Mouse (Mus musculus) limb, embryonic 14.5 days (tissue): Measurements from ENCODE around the gene Ly6f. TPM values are rescaled to one million over a fixed set of nuclear protein-coding genes. Genes with fewer than 3 reads are reported as not detected.

Experiments
- ATAC-seq: fragments of 200-750 bp; cut with Nextera tagmentation; 2 replicates; pipeline ENCODE4 v1.8.0; 2017; ENCODE audit warnings: low read depth, moderate number of reproducible peaks, moderate TSS enrichment; ENCODE audit not compliant: low FRiP score
- DNase-seq: peaks from one replicate; pipeline ENCODE4 v3.0.0-alpha.2; 2015; ENCODE audit warnings: low spot score
- H3K27ac ChIP-seq: fragments of 300-500 bp; sonication (generic); replicated peaks from 2 replicates; pipeline ENCODE4 v1.5.1; 2014; ENCODE audit warnings: low read depth, mild to moderate bottlenecking, low read length, moderate library complexity, mixed read lengths
- H3K27me3 ChIP-seq: fragments of 300-500 bp; sonication (generic); 2 replicates; pipeline ENCODE4 v1.6.1; 2014; ENCODE audit warnings: low read length, mixed read lengths; ENCODE audit not compliant: control insufficient read depth, insufficient read depth
- H3K36me3 ChIP-seq: fragments of 300-500 bp; sonication (generic); 2 replicates; pipeline ENCODE4 v1.6.1; 2014; ENCODE audit warnings: mild to moderate bottlenecking, low read length, moderate library complexity, mixed read lengths; ENCODE audit not compliant: control insufficient read depth, insufficient read depth
- H3K4me1 ChIP-seq: fragments of 300-500 bp; sonication (generic); 2 replicates; pipeline ENCODE4 v1.6.1; 2014; ENCODE audit warnings: antibody characterized with exemption, low read length, mixed read lengths; ENCODE audit not compliant: control insufficient read depth, insufficient read depth
- H3K4me2 ChIP-seq: fragments of 300-500 bp; sonication (generic); replicated peaks from 2 replicates; pipeline ENCODE4 v1.6.1; 2014; ENCODE audit warnings: low read depth, mild to moderate bottlenecking, low read length, moderate library complexity; ENCODE audit not compliant: severe bottlenecking
- H3K4me3 ChIP-seq: fragments of 300-500 bp; sonication (generic); replicated peaks from 2 replicates; pipeline ENCODE4 v1.5.1; 2014; ENCODE audit warnings: low read length
- H3K9ac ChIP-seq: fragments of 300-500 bp; sonication (generic); 2 replicates; pipeline ENCODE4 v1.6.1; 2014; ENCODE audit warnings: mild to moderate bottlenecking, low read depth, low read length, moderate library complexity; ENCODE audit not compliant: severe bottlenecking
- H3K9me3 ChIP-seq: fragments of 300-500 bp; sonication (generic); 2 replicates; pipeline ENCODE4 v1.6.1; 2016; ENCODE audit warnings: low read length; ENCODE audit not compliant: control insufficient read depth
- POLR2A ChIP-seq: fragments of 200-500 bp; IDR thresholded peaks from 2 replicates; pipeline ENCODE4 v1.8.0; 2012; ENCODE audit warnings: inconsistent platforms, mild to moderate bottlenecking, moderate library complexity, borderline replicate concordance; ENCODE audit not compliant: insufficient read depth, insufficient read length; ENCODE audit errors: extremely low read depth
- WGBS: fragments of 180-500 bp; shearing (Covaris S2); extraction: QIAGEN DNeasy Blood & Tissue Kit; methylation state at CpG from one replicate; pipeline ENCODE4 v1.1.7; 2014; 5-methylcytosine and 5-hydroxymethylcytosine counted together
- polyA plus RNA-seq, 2 experiments: library from polyadenylated mRNA; depleted of rRNA in 1 of 2; stranded (reverse) in 1 of 2; unstranded in 1 of 2; fragments of >200 nt; fragmentation: Nextera tagmentation in 1 of 2; extraction: Ambion mirVana in 1 of 2; gene quantifications; 2 replicates each; pipeline versions ENCODE4 v1.2.1 to v1.2.3; 2012 to 2014

The Ly6f gene
- polyA plus RNA-seq, 2 experiments = not detected

DNA sequence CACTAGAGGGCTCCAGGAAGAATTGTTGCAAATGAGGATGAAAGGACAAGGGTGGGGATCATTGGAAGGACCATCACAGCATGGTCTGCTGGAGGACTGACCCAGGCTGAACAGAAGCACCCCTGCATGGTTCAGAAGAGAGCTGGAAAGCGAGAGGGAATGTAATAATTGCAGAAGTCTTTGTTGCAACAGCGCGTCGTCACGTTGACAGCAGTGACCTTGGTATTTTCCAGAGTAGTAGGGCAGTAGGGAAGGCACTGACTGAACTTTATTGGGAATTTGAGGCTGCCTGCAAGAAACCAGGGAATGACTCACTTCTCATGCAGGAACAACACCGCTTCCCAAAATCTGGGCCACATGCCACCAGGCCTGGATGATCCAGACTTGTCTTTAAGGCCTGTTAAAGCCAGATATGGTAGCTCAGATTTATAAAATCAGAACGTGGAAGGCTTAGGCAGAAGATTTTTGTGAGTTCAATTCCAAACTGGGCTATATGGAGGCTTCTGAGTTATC is 25.7 kb downstream of the Ly6f start:
- no peak overlapping the region for H3K4me3 ChIP-seq
- H3K9ac ChIP-seq = no peak overlapping the region

DNA sequence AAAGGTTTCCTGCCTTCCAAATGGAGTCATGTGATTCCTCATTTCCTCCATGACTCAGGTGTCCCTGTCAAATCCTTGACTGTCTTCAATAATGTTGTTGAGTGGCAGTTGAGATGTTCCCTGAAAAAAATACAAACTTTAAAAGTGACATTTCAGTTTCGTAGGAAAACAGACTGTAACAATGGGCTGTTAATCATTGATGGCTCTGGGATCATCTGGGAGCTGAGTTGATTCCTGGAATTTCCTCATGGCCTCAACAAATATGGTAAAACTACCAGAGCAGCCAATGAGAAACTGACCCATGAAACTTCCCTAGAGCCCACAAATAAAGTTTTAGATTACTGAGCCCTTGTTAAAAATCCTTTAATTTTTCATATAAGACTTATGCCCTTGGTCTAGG is 37.9 kb downstream of the Ly6f start:
- no peak for TF ChIP-seq POLR2A
- Histone ChIP-seq H3K4me2 (no peak overlapping the region), H3K9ac (no peak overlapping the region), H3K36me3 (no peaks in the 10 kb centered on the region), H3K4me1 (no peaks in the 10 kb centered on the region), H3K27me3 (no peaks in the 10 kb centered on the region), H3K9me3 (no peaks in the 10 kb centered on the region), H3K27ac (no peak overlapping the region), H3K4me3 (no peak overlapping the region)
- DNase-seq (no peak), ATAC-seq (no peak)
- 59% methylated on average over 1 of the region's 1 CpGs for WGBS

More for the DNA sequence above, 25.7 kb downstream of the Ly6f start:
- Histone ChIP-seq H3K27me3 (no peaks in the 10 kb centered on the region), H3K9me3 (no peaks in the 10 kb centered on the region), H3K36me3 (no peaks in the 10 kb centered on the region), H3K4me1 (no peaks in the 10 kb centered on the region), H3K27ac (no peak overlapping the region), H3K4me2 (no peak overlapping the region)
- DNase-seq (no peak), ATAC-seq (no peak)
- 86% methylated on average over 7 of the region's 7 CpGs for WGBS
- no peak for TF ChIP-seq POLR2A

DNA sequence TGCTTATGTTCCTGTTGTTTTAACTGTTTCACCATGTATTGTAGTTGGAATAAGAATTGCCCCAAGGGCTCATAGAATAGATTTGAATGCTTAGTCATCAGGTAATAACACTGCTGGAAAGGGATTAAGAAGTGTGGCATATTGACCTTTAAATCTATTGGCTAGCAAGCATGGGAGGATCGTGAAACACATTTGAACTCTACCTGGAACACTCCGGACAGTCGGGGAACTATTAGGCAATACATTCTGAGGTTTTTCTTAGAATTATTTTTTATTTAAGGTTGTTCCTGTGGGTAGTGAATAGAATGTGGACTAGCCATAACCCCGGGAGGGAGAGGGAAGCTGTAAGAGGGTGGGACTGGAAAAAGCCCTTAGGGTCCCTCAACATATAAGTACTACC is 41.0 kb downstream of the Ly6f start:
- no peak for TF ChIP-seq POLR2A
- H3K9me3 ChIP-seq = no peaks in the 10 kb centered on the region
- no peaks in the 10 kb centered on the region for H3K27me3 ChIP-seq
- no peak overlapping the region for H3K4me2 ChIP-seq
- ATAC-seq (no peak), DNase-seq (no peak)
- H3K4me1 ChIP-seq = no peaks in the 10 kb centered on the region
- no peak overlapping the region for H3K27ac ChIP-seq
- no peak overlapping the region for H3K4me3 ChIP-seq
- H3K9ac ChIP-seq = no peak overlapping the region
- no peaks in the 10 kb centered on the region for H3K36me3 ChIP-seq
- 80% methylated on average over 4 of the region's 4 CpGs for WGBS

DNA sequence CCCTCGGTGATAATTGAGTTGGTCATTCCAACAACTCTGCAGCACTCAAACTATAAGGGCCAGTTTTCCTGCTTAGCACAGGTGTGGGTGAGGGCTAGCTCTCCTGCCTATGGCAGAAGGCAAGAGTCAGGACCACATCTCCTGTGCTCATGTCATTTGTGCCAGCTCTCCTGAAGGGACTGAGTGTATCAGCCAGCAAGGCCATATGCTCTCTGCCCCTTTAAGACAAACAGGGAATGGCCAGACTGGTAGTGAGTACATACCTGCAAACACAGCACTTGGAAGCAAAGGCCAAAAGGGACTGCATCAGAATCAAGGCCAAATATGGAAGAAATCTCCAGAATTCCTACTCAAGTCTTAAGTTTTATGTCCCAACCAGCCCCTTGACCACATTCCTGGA is 41.7 kb downstream of the Ly6f start:
- Histone ChIP-seq H3K9ac (no peak overlapping the region), H3K27ac (no peak overlapping the region), H3K4me1 (no peaks in the 10 kb centered on the region), H3K4me2 (no peak overlapping the region), H3K36me3 (no peaks in the 10 kb centered on the region), H3K4me3 (no peak overlapping the region), H3K27me3 (no peaks in the 10 kb centered on the region), H3K9me3 (no peaks in the 10 kb centered on the region)
- no peak for TF ChIP-seq POLR2A
- ATAC-seq (no peak), DNase-seq (no peak)
- 90% methylated on average over 1 of the region's 1 CpGs for WGBS

DNA sequence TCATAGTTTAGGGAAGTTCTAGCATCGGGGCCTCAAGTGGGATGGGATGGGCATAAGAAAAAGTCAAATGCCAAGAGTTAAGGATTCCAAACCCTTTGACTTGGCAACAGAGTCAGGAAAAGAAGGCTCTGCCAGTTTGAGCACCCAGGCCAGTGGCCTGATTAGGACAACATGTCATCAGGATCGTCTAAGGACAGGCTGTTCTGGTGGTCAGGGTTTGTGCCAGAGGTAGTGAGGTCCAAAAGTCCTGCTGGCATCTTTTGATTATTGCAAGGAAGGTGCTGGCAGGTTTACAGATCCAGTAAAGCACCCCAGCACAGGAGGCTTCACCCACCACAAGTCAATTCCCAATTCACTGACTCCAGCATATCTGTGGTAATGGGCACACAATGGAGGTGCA is 46.2 kb downstream of the Ly6f start:
- no peak for TF ChIP-seq POLR2A
- Histone ChIP-seq H3K4me3 (no peak overlapping the region), H3K27ac (no peak overlapping the region), H3K4me1 (no peaks in the 10 kb centered on the region), H3K9ac (no peak overlapping the region), H3K4me2 (no peak overlapping the region), H3K36me3 (no peaks in the 10 kb centered on the region), H3K9me3 (no peaks in the 10 kb centered on the region), H3K27me3 (no peaks in the 10 kb centered on the region)
- DNase-seq (no peak), ATAC-seq (no peak)
- 90% methylated on average over 2 of the region's 2 CpGs for WGBS

DNA sequence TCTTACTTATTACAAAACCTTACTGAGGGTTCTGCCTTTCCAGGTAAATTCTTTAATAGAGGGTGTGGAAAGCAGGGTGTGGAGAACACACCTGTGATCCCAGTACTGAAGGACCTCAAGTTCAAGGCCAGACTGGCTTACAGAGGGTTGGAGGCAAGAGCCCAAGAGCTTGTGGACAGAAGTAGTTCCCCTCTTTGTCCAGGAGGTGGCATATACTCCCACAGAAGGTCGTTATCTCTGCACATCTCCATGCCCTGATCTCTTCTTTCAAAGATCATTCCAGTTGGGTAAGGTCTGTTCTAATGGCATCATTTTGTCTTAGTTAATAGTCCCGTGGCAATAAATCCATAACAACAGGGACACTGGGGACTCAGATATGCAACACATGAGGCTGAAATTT is 49.0 kb downstream of the Ly6f start:
- Histone ChIP-seq H3K27me3 (no peaks in the 10 kb centered on the region), H3K4me2 (no peak overlapping the region), H3K9me3 (peaks cover 4% of the 10 kb centered on the region), H3K9ac (no peak overlapping the region), H3K4me3 (no peak overlapping the region), H3K27ac (no peak overlapping the region), H3K4me1 (no peaks in the 10 kb centered on the region), H3K36me3 (no peaks in the 10 kb centered on the region)
- 62% methylated on average over 2 of the region's 2 CpGs for WGBS
- DNase-seq (no peak), ATAC-seq (no peak)
- TF ChIP-seq POLR2A = no peak
